Mouse (Mus musculus) left cerebral cortex, adult 11 months (tissue): ENCODE data around the gene Ogfrl1.
"Not testable (repeated sequence)": the region's sequence is repeated elsewhere in the genome, so short reads cannot be mapped to it uniquely, and the experiment has no call there.

ENCODE experiments used
- DNase-seq: peaks from one replicate; pipeline ENCODE4 v3.0.0; 2022; ENCODE audit warnings: low spot score

Ogfrl1 gene

DNA sequence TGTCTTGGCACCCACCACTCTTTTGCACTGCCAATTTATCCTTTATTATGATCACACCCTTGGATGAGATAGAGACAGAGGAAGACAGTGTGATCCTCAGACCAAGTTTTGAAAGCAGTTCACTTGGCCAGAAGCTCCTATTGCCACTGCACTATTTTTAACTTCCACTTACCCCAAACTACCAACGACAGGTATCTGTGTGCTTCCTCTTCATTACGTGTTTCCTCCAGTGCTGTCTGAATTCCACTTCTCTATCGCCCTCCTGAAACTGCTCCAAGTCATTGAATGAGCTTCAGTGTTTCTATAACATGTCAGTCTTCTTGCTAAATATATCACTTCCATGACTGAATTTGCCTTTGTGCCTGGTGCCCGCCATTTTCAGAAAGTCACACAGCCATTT, at the start of gene Ogfrl1:
Gene Ogfrl1 (minus strand): TSS at position 150 of the 400 bp plus-strand sequence.
- no peak for DNase-seq

DNA sequence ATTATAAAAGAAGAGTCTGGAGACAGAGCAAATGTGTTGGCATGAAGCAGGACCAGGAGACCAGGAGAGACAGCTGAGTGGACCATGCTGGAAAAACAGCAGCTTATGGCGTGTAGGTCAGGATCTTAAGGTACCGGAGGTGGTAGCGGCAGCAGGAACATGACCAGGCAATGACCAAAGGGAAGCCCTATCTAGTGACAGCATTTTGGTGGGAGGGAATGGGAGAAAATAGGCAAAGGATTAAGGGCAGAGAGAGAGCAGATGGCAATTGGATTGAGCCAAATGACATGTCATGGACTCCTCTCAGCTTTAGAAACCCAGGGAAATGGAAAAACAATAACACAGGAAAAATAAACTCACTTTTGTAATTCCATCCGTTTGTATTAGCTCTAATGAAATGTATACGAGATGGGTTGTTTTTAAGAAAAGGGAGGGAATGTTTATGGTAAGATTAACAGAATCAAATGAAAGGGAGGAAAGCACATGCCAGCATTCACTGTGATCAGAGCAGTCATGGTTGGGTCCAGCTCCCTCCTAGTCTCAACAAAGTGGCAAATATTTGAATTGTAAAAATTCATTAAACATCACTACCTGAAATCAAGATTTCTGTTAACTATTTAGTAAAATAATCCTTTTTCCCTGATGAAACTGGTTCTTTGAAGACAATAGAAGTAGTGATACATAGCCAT, 48.3 kb upstream of the Ogfrl1 start:
- no peak for DNase-seq

DNA sequence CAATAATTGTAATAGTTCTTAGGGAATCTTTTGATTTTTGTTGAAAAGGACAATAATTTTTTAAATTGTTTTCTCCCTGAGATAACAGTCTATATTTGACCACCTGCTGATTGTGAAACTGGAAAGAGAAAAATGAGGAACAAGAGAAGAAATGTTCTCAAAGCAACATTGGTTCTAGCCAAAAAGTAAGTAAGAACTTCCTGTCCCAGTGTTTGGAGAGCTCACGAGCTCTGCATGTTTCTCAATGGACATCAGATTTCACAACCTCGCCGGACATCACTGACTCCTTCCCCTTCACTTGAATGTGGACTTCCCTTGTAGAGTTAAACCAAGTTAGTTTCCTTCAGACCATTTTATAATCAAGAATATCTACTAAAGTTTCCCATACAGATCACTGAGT, 36.0 kb upstream of the Ogfrl1 start:
- DNase-seq, result peak; percentile 19

DNA sequence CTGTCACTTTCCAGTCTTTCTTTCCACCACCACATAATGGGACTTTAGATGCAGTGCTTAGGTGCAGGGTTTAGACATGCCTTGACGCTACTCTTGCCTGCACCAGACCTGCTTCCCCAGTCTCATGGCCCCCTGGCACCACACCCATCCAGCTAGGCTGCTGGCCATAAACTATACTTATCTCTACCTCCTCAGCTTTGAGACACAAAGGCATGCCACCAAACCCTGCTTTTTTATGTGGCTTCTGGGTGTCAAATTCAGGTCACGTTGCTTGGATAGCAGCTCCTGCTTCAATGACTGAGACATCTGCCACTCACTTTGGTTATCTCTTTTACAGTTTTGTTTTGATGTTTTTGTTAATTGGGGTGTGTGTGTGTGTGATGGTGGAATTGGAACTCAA, 28.9 kb upstream of the Ogfrl1 start:
- DNase-seq, result no peak

DNA sequence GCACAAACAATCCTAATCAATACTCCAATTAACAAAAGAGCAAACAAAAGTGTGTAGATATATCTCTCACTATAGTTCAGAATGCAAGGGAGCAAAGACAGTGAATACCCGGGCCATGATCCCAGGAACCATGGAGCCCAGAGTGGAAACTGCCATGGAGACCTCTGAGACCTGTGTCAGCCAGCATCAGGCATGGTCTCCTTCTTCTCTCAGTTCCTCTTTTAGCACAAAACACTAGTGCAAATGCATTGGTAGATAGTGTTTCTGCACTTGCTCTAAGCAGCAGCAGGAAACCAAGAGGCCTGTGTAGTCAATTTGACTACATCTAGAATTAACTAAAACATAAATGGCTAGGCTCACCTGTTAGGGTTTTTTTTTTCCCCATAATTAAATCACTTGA, 21.4 kb upstream of the Ogfrl1 start:
- DNase-seq, result no peak

DNA sequence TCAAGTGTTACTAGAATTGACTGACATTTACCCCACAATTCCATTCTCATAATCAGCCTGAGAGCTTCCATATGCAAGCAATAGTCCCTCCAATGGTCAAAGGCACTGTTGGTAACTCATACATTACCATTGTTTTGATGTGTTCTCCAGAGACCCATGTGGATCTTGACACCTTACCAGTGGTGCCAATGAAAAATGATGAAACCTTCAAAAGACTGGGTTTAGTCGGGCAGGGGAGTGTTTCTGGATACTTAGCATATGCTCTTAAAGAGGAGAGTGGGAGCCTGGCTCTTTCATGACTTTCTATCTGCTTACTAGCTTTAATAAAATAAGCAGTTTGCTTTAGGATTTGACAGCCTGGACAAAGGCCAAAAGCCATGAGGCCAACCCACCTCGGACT, 20.5 kb upstream of the Ogfrl1 start:
- no peak for DNase-seq

DNA sequence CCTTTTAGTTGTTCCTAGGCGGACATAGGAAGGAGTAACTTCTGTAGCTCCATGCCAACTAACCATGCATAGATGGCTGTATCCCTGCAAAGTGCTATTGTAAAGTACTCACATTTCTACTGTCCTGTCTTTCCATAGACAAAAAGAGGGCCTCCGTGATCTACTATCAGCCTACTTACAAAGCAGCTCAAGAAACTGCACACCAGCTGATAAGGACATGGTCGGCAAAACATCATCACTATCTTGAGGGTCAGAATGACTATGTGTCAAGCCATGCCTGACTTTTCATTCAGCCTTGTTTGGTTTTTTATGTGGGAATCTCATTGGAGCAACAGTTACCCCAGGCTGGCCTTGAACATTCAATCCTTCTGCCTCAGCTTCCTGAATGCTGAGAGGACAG, 20.0 kb upstream of the Ogfrl1 start:
- DNase-seq, result no peak

DNA sequence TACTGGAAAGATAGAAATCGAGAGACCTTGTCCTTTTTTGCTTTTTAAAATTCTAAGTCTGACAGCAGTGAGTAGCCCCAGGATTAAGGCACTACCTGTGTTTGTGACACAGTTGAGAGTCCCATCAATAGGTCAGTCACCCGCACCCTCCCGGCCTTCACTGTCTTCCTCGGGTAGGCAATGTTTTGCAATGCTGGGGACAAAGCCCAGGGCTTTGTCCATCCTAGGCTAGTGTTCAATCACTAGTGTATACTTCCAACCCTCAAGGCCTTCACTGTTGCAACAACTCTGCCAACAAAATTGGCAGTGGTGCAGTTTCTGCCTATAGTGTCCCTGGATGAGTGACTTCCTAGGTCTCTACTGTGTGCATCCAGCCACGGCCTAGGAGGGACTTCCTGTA, 14.0 kb upstream of the Ogfrl1 start:
- no peak for DNase-seq

DNA sequence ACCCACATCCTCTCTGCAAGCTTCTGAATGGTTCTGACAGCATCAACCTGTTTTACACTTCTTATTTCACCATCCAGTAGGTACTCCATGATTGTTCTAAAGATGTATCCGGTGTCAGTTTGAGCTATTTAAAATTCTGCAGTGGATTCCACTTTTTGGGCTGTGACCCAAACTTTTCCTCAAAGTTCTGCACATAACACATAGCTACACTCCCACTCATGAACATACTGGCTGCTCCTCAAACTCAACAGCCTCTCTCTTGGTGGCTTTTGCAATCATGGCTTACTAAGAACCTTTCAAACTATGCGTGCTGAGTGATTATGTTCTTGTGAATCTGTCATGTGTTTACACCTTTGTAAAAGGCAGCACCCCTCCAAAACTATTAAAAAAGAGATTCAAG, 12.4 kb upstream of the Ogfrl1 start:
- DNase-seq, result no peak

DNA sequence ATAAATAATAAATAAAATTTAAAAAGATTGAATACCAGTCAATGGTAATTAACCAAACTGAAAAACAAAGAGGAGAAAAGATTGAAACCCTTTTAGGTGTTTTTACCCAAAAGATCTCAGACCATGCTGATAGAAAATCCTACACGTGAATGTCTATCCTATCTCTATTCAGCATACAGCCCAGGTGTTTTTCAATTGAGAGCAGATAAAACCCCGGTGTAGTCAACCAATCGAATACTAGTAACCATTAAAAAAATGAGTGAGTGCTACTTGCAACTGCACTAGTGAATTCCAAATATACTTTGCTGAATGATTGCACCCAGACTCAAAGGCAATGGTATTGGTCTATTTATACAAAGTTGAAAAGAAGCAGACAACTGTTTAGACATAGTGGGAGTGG, 4.8 kb upstream of the Ogfrl1 start:
- no peak for DNase-seq

DNA sequence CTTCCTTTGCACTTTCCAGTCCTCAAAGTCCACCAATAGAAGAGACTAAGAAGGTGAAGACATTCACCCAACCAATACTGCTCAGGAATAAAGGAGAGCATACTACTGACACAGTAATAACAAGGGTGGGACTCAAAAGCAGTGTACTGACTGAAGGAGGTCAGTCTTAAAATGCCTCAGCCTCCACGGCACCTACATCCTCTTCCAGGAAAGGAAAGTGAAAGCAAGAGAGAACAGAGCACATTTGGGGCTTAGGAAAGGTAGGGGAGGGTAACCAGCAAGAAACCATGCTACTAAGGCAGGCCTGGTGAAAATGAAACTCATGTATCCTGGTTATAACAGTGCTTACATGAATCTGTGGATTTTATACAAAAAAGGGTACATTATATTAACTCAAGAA, 2.0 kb upstream of the Ogfrl1 start:
- no peak for DNase-seq

DNA sequence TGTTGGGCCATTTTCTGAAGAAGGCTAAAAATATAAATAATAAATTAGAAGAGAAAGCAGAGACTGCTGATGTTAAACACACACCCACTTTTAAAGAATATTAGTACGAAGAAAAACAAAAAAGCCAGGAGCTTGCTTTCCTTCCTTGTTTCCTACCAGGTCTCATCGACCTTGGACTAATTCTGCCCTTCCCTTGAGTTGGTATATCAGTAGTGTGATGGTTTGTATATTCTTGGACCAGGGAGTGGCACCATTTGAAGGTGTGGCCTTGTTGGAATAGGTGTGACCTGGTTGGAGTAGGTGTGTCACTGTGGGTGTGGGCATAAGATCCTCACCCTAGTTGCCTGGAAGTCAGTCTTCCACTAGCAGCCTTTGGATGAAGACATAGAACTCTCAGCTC, 3.2 kb downstream of the Ogfrl1 start:
- DNase-seq, result not testable (repeated sequence)

DNA sequence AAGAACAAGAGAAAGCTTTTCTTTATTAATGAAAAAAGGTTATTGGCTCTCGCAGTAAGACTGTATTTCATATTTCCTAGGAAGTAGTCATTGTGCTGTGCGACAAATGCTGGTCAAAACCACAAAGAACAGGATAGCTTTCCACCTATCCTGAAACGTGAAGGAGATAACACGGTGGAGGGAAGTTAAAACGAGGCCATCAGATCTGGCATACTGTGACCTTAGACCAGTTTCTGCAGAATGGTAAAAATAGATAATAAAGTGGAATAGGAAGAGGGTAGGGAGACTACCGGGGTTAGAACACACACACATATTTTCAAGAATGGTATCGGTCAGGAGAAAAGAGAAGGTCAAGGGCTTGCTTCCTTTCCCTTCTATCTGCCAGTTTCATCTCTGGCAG, 5.8 kb downstream of the Ogfrl1 start:
- no peak for DNase-seq

DNA sequence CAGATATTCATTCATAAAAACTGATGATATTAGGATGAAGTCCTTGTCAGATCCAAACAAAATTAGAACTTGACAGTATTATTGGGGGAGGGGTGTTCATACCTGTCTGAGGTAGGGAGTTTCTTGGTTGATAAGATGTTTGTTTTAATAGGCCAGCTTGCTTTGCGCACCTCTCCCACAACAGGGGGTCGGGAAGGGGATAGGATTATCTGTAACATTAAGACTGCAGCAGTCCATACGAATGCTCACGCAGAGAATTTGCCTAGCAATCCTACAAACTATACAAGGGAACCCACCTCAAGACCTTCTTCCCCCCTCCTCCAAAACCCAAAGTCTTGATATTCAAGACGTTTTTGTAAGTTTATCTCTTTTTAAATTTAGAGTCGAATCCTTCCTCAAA, 13.2 kb downstream of the Ogfrl1 start:
- DNase-seq, result no peak

DNA sequence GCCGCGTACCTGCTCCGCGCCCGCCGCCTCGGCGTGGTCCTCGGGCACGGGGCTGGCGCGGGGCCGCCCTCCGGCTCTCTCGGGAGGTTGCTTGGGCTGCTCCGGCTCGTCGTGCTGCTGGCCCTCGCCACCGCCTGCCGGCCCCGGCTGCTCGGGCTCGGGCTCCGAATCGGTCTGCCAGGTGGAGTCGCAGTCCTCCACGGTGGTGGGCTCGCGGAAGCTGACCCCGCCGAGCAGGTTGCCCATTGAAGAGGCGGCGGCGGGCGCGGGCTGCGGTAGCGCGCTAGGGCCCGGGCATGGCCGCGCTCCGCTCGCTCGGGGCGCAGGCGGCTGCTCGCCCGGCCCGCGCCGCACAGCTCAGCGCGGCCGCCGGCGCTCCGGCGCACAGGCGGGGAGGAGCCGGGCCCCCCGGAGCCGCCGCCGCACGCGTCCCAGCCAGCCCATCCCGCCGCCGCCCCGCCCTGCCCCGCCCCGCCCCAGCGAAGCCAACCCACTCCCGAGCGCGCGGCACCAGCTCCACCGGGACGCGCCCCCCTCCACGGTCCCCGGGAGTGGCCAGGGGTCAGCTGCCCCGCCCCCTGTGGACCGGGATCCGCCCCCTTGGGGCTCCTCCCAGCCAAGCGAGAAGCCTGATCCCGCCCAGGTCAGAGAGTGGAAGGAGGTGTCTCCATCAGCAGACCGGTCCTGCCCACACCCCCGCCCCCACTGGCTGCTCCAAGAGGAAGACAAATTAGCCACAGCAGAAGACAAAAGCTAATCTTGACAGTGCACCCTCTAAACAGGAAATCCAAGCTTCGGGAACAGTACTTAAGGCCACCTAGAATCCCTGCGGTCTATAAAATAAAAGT, 14.5 kb downstream of the Ogfrl1 start:
- peak; percentile 94 for DNase-seq

DNA sequence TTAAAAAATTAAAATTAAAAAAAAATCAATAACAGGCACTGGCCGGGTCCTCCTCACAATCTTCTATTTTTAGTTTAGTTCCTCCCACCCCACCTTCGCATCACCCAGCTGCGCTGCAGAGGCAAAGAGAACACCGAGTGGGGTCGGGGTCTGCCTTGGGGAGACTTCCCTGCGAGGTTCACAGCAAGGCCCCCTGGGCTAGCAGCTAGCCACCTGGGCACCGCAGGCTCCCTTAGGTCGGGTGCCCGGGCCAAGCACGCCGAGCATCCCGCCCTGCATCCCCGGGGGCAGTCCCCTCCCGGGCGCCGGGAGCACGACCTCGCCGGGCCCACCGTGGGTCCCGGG, 15.1 kb downstream of the Ogfrl1 start:
- DNase-seq, result no peak

DNA sequence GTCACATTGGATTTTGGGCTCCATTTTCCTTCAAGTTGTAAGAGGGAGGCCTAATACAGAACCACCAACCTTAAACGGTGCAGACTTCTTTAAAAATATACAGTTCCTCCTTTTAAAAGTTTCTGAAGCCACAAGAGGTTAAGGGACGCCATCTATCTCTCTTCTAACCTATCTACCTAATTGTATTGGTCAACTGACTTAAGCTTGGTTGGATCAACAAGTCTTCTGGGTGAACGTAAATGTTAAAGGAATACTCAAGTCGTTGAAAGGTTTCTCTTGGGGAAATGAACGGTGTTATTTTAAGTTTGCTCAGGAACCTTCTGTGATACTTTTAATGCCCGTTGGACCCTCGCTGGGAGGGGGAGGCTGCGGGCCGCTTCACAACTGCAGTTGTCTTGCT, 15.5 kb downstream of the Ogfrl1 start:
- no peak for DNase-seq

DNA sequence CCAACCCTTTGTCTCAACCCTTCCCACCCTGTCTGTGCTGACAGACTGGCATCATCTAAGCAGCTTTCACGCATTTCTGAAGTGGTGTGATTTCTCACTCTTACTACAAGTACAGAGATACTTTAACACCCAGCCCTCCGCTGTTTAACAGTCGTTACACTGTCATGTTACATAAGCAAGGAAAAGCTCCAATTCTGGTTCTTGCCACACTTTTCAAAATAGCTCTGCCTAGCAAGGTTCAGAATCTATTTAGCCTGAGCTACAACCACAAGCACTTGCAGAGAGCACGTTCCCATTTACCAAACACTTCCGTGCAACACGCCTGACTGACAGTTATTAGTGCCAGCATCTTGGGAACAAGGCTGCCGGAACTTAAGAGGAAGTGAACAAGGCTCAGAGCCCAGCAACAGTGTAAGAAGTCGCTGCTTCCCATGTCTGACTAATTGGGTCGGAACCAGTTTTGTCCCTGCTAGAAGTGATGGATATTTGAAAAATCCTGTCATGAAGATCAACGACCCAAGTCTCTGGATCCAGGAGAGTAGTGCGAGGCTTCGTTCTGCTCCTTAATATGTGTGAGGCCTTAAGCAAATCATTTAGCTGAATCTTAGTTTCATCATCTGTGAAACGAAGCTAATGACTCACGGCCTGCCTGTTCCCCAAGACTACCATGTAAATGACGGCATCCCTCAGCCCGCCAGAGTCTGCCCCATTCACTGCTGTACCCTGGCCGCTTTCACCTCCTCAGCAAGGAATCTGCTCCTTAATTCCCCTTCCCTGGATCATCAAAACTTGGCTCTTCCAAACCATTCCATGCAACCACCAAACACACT, 17.4 kb downstream of the Ogfrl1 start:
- DNase-seq, result no peak

DNA sequence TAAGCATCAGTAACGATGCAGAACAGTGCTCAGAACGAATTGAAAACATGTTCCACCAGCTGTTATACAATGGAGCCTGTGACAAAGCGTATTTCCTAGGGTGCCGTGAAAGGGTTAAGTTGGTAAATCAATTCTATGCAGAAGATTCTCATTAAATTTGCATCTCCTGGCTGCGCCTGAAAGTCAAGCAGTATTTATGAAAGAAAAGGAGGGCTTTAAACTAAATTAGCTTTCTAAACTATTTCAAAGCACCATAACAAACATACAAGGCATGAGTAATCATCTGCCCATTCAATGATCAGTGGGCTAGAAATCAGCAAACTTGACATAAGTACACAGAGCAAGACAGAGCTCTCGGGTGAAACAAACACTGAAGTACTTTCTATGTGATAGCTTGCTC, 18.3 kb downstream of the Ogfrl1 start:
- DNase-seq, result no peak

DNA sequence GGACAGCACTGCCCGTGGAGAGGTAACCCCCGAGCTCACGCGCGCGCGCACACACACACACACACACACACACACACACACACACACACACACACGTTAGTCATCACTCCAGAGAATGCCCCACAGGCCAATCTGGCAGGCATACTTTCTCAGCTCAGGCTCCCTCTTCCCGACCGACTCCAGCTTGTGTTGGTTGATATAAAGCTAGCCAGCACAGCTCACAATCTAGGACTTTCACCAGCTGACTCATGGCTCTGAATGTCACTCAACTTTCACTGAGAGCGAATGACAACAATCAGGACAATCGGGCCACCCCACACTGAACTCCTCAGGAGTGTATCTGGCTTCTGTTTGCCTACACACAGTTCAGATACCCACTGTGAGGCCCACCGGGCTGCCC, 20.0 kb downstream of the Ogfrl1 start:
- no peak for DNase-seq

DNA sequence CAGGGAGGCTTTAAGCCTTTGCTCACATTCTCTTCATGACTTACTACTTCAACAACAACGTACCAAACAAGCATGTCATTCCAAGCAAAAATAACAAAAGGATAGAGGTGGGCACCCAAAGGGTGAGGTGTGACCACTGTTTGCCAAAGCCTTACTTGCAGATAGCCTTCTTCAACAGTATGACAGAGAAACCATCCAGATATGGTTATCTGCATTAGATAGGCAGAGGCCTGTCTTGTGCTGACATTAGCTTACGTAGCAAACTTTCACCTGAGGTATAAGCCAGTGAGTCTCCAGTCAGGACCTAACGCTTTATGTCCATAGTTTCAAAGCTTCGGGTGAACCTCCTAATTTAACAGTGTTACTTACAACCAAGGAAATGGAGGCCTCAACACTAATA, 23.4 kb downstream of the Ogfrl1 start:
- DNase-seq, result no peak

DNA sequence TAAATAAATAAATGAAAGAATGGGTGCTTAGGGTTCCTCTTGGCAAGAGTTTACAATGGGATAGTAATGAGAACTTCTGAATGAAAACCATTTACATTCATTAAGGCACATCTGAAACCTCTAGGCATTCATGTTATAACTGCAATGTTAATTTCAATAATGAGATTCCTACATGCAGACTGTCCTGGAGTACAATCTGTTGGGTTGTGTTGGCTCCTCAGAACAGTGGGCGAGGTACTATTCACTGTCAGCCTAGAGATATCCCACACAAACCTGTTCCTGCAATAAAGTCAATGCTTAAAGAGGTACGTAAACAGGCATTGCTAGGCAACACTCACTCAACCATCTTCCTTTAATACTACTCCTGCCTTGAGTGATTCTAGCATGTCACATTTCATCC, 32.0 kb downstream of the Ogfrl1 start:
- DNase-seq, result no peak

DNA sequence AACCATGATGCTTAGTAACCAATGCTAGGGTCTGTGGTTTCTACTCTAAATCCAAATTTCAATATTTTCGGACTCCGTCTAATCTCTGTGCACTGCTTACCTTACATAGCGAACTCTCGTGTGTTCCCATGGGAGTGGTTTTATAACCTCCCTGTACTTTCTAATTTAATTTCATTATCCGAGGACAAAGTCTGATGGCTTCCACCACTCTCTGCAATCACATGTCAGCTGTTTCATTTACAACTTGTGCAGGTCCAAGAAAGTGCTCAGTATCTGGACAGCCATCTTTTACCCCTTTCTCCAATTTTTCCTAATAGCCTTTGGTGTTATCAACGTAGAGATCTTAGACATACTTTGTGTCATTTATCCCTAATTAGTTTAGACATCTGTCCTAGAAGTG, 44.7 kb downstream of the Ogfrl1 start:
- no peak for DNase-seq
